Mouse (Mus musculus): ENCODE data around the gene Prkag2. TPM values are rescaled to one million over a fixed set of nuclear protein-coding genes. Genes with fewer than 3 reads are reported as not detected.

Prkag2 gene
- polyA plus RNA-seq, 1 experiment from 2014 or later: 63.1 TPM

DNA sequence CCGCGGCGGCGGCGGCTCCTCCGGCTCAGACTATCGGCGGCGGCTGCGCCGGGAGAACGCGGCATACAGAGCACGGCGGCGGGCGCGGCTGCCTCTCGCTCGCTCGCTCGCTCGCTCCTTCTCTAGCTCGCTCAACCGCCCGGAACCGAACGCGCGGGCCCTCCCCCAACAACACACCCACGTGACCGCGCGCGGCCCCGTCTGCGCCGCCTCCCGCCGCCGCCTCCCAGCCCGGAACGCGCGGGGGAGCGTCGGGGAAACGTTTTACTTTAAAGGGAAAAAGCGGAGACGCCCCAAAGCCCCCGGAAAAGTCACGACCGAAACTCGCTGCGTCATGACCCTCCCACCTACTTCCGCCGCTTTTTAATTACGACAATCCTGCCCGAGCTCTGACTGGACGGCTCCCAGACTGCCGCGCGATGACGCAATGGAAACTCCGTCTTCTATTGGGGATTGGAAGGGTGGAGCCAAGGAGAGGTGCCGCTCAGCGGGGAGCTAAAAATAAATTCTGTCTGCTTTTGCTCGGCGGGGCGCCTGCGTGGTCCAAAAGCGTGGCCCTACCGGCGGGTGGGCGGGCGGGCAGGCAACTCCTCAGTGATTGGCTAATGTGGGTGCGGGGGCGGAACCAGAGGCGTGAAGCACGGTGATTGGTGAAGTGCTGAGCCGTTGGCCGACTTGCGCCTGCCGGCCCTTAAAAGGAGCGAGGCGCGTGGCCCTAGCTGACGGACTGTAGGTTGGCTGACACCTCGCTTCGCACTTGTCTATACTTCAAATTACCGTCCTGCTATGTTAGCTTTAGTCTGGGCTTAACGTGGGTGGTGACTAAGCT is 258.0 kb downstream of the Prkag2 start, which contains the start of gene Rheb:
Gene Rheb, minus strand, starts transcription at position 351 of the 829 bp plus-strand sequence.
- H3K4me3 ChIP-seq: peak within 1 kb of the TSS; percentile 93
- peaks cover 35% of the 10 kb centered on the region for H3K4me1 ChIP-seq
- H3K36me3 ChIP-seq (ENCODE audit: poor library complexity, severe bottlenecking): no peaks in the 10 kb centered on the region
- ATAC-seq: peak; percentile 97
- under 1% methylated on average over 81 of the region's 92 CpGs for WGBS
- H3K4me2 ChIP-seq: peak within 1 kb of the TSS; percentile 93
- H3K9ac ChIP-seq: peak within 1 kb of the TSS; percentile 93
- H3K27me3 ChIP-seq: no peaks in the 10 kb centered on the region
- peak within 1 kb of the TSS; percentile 98 for H3K27ac ChIP-seq
- H3K9me3 ChIP-seq (replicated peaks): no peaks in the 10 kb centered on the region

- peaks cover 37% of the 10 kb centered on the region for H3K4me1 ChIP-seq
- H3K36me3 ChIP-seq (ENCODE audit: poor library complexity, severe bottlenecking): no peaks in the 10 kb centered on the region
- H3K9me3 ChIP-seq (replicated peaks): no peaks in the 10 kb centered on the region
- ATAC-seq: peak; percentile 9
- peak overlapping the region; percentile 93 for H3K4me3 ChIP-seq
- H3K27me3 ChIP-seq: no peaks in the 10 kb centered on the region
- H3K27ac ChIP-seq: peak overlapping the region; percentile 98
- 0% methylated on average over 45 of the region's 50 CpGs for WGBS
- peak overlapping the region; percentile 93 for H3K4me2 ChIP-seq
- peak overlapping the region; percentile 93 for H3K9ac ChIP-seq
These were observed 258.7 kb downstream of the Prkag2 start for GRCm38 (mm10) chr5:24841662-24842273.

DNA sequence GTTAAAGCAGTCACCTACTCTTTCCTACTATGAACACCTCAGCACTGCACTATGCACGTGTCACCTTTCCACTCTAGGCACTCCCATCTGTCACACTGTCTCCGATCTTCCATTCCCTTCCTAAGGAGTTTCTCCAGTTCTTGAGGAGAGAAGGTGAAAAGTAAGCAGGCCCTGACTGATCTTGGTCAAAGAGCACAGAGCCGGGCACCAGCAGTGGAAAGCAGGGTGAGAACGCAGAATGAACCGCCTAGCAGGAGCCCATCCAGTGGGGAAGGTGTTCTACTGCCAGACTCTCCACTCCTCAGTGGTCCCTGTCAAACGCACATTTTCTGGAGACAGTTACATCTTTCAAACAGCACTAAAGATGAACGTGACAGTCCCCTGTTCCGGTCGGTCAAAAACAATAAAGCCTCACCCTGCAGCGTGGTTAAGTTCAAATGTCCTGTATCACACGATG is 259.4 kb downstream of the Prkag2 start:
- 21% methylated on average over 11 of the region's 11 CpGs for WGBS
- Histone ChIP-seq H3K36me3 (ENCODE audit: poor library complexity, severe bottlenecking) (no peaks in the 10 kb centered on the region), H3K4me2 (peak overlapping the region; percentile 93), H3K9me3 (replicated peaks) (no peaks in the 10 kb centered on the region), H3K9ac (peak overlapping the region; percentile 93), H3K4me3 (peak overlapping the region; percentile 93), H3K4me1 (peaks cover 37% of the 10 kb centered on the region), H3K27ac (peak overlapping the region; percentile 98; the same call in 1 of the 2 replicates), H3K27me3 (no peaks in the 10 kb centered on the region)
- no peak for ATAC-seq

- H3K36me3 ChIP-seq (ENCODE audit: poor library complexity, severe bottlenecking): no peaks in the 10 kb centered on the region
- H3K27me3 ChIP-seq: no peaks in the 10 kb centered on the region
- ATAC-seq: no peak
- no peak overlapping the region for H3K27ac ChIP-seq
- WGBS: 62% methylated on average over 5 of the region's 5 CpGs
- H3K9me3 ChIP-seq (replicated peaks): no peaks in the 10 kb centered on the region
- peaks cover 23% of the 10 kb centered on the region for H3K4me1 ChIP-seq
- no peak overlapping the region for H3K4me2 ChIP-seq
- no peak overlapping the region for H3K9ac ChIP-seq
- no peak overlapping the region for H3K4me3 ChIP-seq
These were observed 266.0 kb downstream of the Prkag2 start for GRCm38 (mm10) chr5:24834491-24834890.

GRCm38 (mm10) chr5:24831912-24832311 is 268.5 kb downstream of the Prkag2 start:
- ATAC-seq: no peak
- H3K4me1 ChIP-seq: peaks cover 15% of the 10 kb centered on the region
- 95% methylated on average over 3 of the region's 3 CpGs for WGBS

DNA sequence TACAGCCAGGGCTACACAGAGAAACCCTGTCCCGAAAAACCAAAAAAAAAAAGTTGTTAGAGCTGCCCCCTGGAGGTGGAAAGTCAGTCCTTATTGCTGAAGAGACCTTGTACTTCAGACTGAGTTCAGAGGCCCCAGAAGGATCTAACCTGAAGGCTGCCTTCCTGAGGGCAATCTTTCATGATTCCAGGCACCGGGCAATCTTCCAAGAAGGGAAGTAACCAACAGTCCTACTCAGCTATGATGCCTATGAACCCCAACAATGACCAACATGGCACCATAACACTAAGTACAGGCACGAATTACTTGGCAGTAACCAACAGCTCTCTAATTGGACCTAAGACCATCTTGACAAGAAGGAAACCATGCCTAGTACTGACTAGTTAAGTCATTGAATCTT is 272.0 kb downstream of the Prkag2 start:
- Histone ChIP-seq H3K9ac (no peak overlapping the region), H3K4me1 (peaks cover 16% of the 10 kb centered on the region), H3K4me2 (no peak overlapping the region), H3K4me3 (no peak overlapping the region), H3K9me3 (replicated peaks) (no peaks in the 10 kb centered on the region), H3K27ac (no peak overlapping the region), H3K27me3 (no peaks in the 10 kb centered on the region), H3K36me3 (ENCODE audit: poor library complexity, severe bottlenecking) (no peaks in the 10 kb centered on the region)
- 90% methylated on average over 3 of the region's 3 CpGs for WGBS
- ATAC-seq: no peak

More at GRCm38 (mm10) chr5:24831912-24832311, 268.5 kb downstream of the Prkag2 start:
- H3K4me3 ChIP-seq: no peak overlapping the region
- H3K27ac ChIP-seq: no peak overlapping the region
- no peak overlapping the region for H3K9ac ChIP-seq
- no peak overlapping the region for H3K4me2 ChIP-seq
- no peaks in the 10 kb centered on the region for H3K36me3 ChIP-seq (ENCODE audit: poor library complexity, severe bottlenecking)
- H3K27me3 ChIP-seq: no peaks in the 10 kb centered on the region
- H3K9me3 ChIP-seq (replicated peaks): no peaks in the 10 kb centered on the region

DNA sequence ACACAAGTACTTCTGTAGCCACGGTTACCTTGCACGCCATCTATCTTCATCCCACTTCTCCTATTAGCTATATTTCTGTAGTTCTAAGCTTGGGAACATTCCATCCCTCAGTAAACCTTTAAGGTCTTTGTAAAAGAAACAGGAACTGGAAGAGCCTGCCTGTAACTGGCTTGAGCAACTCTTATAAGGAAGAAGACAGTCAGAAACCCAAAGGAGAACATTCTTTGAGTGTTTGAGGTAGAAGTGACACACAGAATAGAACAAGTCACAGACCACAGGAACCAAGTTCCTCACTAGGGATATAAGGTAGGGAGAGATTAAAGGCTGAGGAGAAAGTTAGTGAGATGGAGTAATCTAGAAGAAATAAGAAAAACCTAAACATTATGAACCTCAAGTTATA is 273.3 kb downstream of the Prkag2 start:
- Histone ChIP-seq H3K4me2 (no peak overlapping the region), H3K9ac (no peak overlapping the region), H3K4me1 (peaks cover 16% of the 10 kb centered on the region), H3K27me3 (no peaks in the 10 kb centered on the region), H3K27ac (no peak overlapping the region), H3K4me3 (no peak overlapping the region), H3K36me3 (ENCODE audit: poor library complexity, severe bottlenecking) (no peaks in the 10 kb centered on the region), H3K9me3 (replicated peaks) (no peaks in the 10 kb centered on the region)
- ATAC-seq: no peak
- 88% methylated on average over 2 of the region's 2 CpGs for WGBS

- Histone ChIP-seq H3K4me3 (no peak overlapping the region), H3K9ac (no peak overlapping the region), H3K4me1 (peaks cover 20% of the 10 kb centered on the region), H3K27me3 (no peaks in the 10 kb centered on the region), H3K4me2 (no peak overlapping the region), H3K27ac (no peak overlapping the region; the same call in 1 of the 2 replicates), H3K36me3 (ENCODE audit: poor library complexity, severe bottlenecking) (no peaks in the 10 kb centered on the region), H3K9me3 (replicated peaks) (no peaks in the 10 kb centered on the region)
- WGBS: 92% methylated on average over 9 of the region's 9 CpGs
- no peak for ATAC-seq
These were observed 274.2 kb downstream of the Prkag2 start for GRCm38 (mm10) chr5:24826056-24826770.

DNA sequence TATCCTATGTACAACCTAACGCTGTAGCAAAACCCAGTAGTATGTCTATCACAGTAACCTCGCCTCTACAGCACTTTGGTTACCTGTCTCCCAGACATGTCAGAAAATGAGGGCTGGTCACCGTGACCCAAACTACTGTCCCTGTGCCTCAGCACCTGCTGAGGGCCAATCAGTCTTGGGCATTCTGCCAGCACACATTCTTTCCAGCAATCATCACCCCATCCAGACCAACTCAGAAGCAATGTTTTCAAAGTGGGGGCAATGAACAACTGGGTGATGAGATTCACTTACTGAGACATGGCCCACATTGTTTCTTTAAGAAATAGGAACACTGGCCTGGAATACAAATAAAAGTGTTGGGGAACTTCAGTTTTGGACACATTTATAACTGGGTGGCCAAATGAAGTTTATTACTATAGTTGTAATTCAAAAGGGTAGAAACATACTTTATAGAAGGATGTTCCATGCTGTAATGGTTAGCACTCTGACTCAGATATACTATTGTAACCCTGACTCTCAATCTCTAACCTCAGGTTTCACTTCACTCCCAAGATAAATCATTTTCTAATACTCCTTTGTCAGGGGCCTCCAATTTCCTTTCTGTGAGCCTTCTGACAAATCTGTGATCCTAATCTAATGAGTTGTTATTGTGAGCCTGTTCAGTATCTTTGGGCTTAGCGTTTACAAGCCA is 274.9 kb downstream of the Prkag2 start:
- 88% methylated on average over 4 of the region's 4 CpGs for WGBS
- H3K9ac ChIP-seq: no peak overlapping the region
- no peak overlapping the region; the same call in 1 of the 2 replicates for H3K27ac ChIP-seq
- no peak overlapping the region for H3K4me2 ChIP-seq
- no peak for ATAC-seq
- no peaks in the 10 kb centered on the region for H3K36me3 ChIP-seq (ENCODE audit: poor library complexity, severe bottlenecking)
- H3K27me3 ChIP-seq: no peaks in the 10 kb centered on the region
- H3K4me1 ChIP-seq: peaks cover 26% of the 10 kb centered on the region
- H3K9me3 ChIP-seq (replicated peaks): no peaks in the 10 kb centered on the region
- no peak overlapping the region for H3K4me3 ChIP-seq

DNA sequence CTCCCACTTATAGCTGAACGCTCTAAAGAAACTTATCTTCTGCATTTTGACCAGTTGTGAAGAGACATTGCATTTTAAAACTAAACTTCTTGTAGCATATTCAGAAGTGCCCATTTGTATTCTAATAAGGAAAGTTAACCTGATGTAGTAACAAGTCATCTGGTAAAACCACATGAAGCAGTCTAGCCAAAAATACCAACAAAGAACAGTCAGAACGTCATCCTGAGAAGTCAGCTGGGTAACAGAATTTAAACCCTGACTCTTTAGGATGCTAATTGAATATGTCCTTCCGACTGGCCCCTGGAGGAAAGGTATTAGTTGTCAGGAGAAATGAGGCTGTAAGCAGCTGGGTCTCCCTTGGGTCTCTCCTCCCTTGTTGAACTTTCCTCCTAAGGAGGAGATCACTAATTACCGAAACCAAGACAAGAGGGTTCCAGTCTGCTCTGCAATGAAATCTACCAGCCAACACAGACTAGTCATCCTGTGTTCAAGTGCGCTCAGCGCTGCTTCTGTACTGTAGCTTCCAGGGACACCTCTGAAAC is 276.5 kb downstream of the Prkag2 start:
- Histone ChIP-seq H3K27ac (no peak overlapping the region), H3K4me2 (no peak overlapping the region), H3K27me3 (no peaks in the 10 kb centered on the region), H3K9ac (no peak overlapping the region), H3K9me3 (replicated peaks) (no peaks in the 10 kb centered on the region), H3K4me1 (peaks cover 26% of the 10 kb centered on the region), H3K4me3 (no peak overlapping the region), H3K36me3 (ENCODE audit: poor library complexity, severe bottlenecking) (no peaks in the 10 kb centered on the region)
- 85% methylated on average over 6 of the region's 6 CpGs for WGBS
- ATAC-seq: no peak

- Histone ChIP-seq H3K4me1 (peaks cover 26% of the 10 kb centered on the region), H3K27me3 (no peaks in the 10 kb centered on the region), H3K9me3 (replicated peaks) (no peaks in the 10 kb centered on the region), H3K27ac (no peak overlapping the region), H3K4me2 (no peak overlapping the region), H3K4me3 (no peak overlapping the region), H3K36me3 (ENCODE audit: poor library complexity, severe bottlenecking) (no peaks in the 10 kb centered on the region), H3K9ac (no peak overlapping the region)
- no peak for ATAC-seq
- WGBS: 80% methylated on average over 3 of the region's 3 CpGs
These were observed 277.7 kb downstream of the Prkag2 start for GRCm38 (mm10) chr5:24822781-24823180.

Measured in forebrain, embryonic 13.5 days (tissue).